ENCODE assay signal across 8 mouse cellular contexts in the genomic region with DNA sequence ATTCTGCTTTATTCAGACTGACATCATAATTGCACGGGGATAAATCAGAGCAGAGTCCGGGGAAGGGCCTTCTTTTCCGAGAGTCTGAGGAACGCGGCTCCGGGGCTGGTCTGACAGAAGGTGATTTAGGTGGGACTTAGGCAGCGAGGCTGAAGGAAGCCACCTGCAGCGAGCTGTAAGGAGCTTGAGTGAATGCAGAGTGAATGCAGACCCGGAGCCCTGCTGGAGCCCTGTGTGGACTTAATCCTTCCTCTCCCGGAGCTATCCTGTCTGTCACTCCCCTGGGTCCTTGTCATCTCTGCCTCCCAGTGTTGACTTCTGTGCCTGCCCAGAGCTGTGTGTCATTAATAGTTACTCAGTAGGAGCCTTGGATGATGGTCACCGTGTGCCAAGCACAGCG. TPM values are rescaled to one million over a fixed set of nuclear protein-coding genes. Genes with fewer than 3 reads are reported as not detected.
DNase-seq lines count a peak whose midpoint lies in the region; ATAC-seq and TF ChIP-seq lines count a peak whose summit lies in the region.
"Had no signal": no experiment of that assay in that cellular context is flagged by ENCODE, and none has a peak within 500 bp of the region (broad histone marks: within the 10 kb centered on the region; RNA-seq: fewer than 3 reads in every experiment).

No protein-coding gene starts in this region.

- no peak for TF ChIP-seq EP300 in stomach, postnatal 0 days (optimal IDR thresholded peaks at IDR 0.05)

- WGBS in embryonic facial prominence, embryonic 14.5 days, result 10% methylated on average over 11 of the region's 12 CpGs
- 2% methylated on average over 12 of the region's 12 CpGs for WGBS in limb, embryonic 11.5 days
- 19% methylated on average over 12 of the region's 12 CpGs for WGBS in stomach, postnatal 0 days

- 0 out of 2 replicates have a peak, but pooled peaks have one; percentile 12 for ATAC-seq in embryonic facial prominence, embryonic 14.5 days (ENCODE audit: low read depth)
- ATAC-seq in limb, embryonic 11.5 days (ENCODE audit: insufficient number of reproducible peaks, low FRiP score, low TSS enrichment, low read depth), result peak; percentile 49; the same call in 1 of the 2 replicates
- 0 out of 2 replicates have a peak, but pooled peaks have one; percentile 14 for ATAC-seq in stomach, postnatal 0 days (ENCODE audit: low FRiP score, low TSS enrichment)
- ATAC-seq: Patski had no signal

- DNase-seq in left cerebral cortex, postnatal 4 days, result peak; percentile 21
- DNase-seq in left cerebral cortex, postnatal 36 days (ENCODE audit: low spot score in 2 of 2), result no peak
- DNase-seq in embryonic facial prominence, embryonic 14.5 days (ENCODE audit: low spot score), result peak; percentile 40
- DNase-seq in limb, embryonic 11.5 days (ENCODE audit: low spot score), result peak; percentile 76
- no peak for DNase-seq in stomach, postnatal 0 days (ENCODE audit: low spot score)
- no peak for DNase-seq in right cerebral cortex, postnatal 36 days (ENCODE audit: low spot score in 2 of 2)
- no peak for DNase-seq in heart, adult 11 months

- peaks cover 40% of the 10 kb centered on the region for H3K4me1 ChIP-seq in embryonic facial prominence, embryonic 14.5 days (ENCODE audit: control insufficient read depth, insufficient read depth, low read length)
- H3K4me1 ChIP-seq in limb, embryonic 11.5 days (ENCODE audit: control insufficient read depth, insufficient read depth, low read length), result peaks cover 47% of the 10 kb centered on the region
- H3K4me1 ChIP-seq in stomach, postnatal 0 days (replicated peaks; ENCODE audit: control insufficient read depth, insufficient read depth), result peaks cover 11% of the 10 kb centered on the region

- no peak for TF ChIP-seq CTCF in stomach, postnatal 0 days (IDR thresholded peaks at IDR 0.05; ENCODE audit: low read depth)

- H3K36me3 ChIP-seq in embryonic facial prominence, embryonic 14.5 days (ENCODE audit: control insufficient read depth, insufficient read depth, low read length), result peaks cover 10% of the 10 kb centered on the region
- no peaks in the 10 kb centered on the region; the same call in 1 of the 2 replicates for H3K36me3 ChIP-seq in limb, embryonic 11.5 days (ENCODE audit: control insufficient read depth, insufficient read depth, low read length)
- H3K36me3 ChIP-seq in stomach, postnatal 0 days (ENCODE audit: control insufficient read depth, insufficient read depth, low read length), result no peaks in the 10 kb centered on the region

- intact Hi-C loops in left cerebral cortex, postnatal 4 days (cut with DNase I), result no loop called here
- intact Hi-C loops in left cerebral cortex, postnatal 36 days (cut with DNase I), result no loop called here

- H3K9me3 ChIP-seq in embryonic facial prominence, embryonic 14.5 days (ENCODE audit: control insufficient read depth, low read length), result no peaks in the 10 kb centered on the region
- no peaks in the 10 kb centered on the region for H3K9me3 ChIP-seq in limb, embryonic 11.5 days (ENCODE audit: control insufficient read depth, low read length)
- no peaks in the 10 kb centered on the region for H3K9me3 ChIP-seq in stomach, postnatal 0 days (ENCODE audit: control insufficient read depth, low read length)

- no peak overlapping the region for H3K27ac ChIP-seq in embryonic facial prominence, embryonic 14.5 days (replicated peaks; ENCODE audit: low read depth, low read length)
- no peak overlapping the region for H3K27ac ChIP-seq in limb, embryonic 11.5 days (replicated peaks; ENCODE audit: low read depth, low read length)
- no peak overlapping the region for H3K27ac ChIP-seq in stomach, postnatal 0 days (replicated peaks)

- H3K4me3 ChIP-seq in embryonic facial prominence, embryonic 14.5 days (ENCODE audit: low read depth, low read length), result no peak overlapping the region
- H3K4me3 ChIP-seq in limb, embryonic 11.5 days (ENCODE audit: low read depth, low read length), result no peak overlapping the region
- no peak overlapping the region for H3K4me3 ChIP-seq in stomach, postnatal 0 days (ENCODE audit: low read depth, low read length)

- H3K9ac ChIP-seq in embryonic facial prominence, embryonic 14.5 days (ENCODE audit: low read depth, low read length), result no peak overlapping the region
- H3K9ac ChIP-seq in limb, embryonic 11.5 days (ENCODE audit: low read length), result no peak overlapping the region
- H3K9ac ChIP-seq in stomach, postnatal 0 days (ENCODE audit: low read length), result no peak overlapping the region

- 0 out of 2 replicates have a peak overlapping the region, but pooled peaks have one; percentile 10 for H3K4me2 ChIP-seq in embryonic facial prominence, embryonic 14.5 days (ENCODE audit: low read depth, low read length)
- peak overlapping the region; percentile 2; the same call in 1 of the 2 replicates for H3K4me2 ChIP-seq in limb, embryonic 11.5 days (ENCODE audit: low read depth, severe bottlenecking)
- H3K4me2 ChIP-seq in stomach, postnatal 0 days (replicated peaks; ENCODE audit: low read depth), result no peak overlapping the region

- H3K27me3 ChIP-seq in embryonic facial prominence, embryonic 14.5 days (replicated peaks; ENCODE audit: control insufficient read depth, insufficient read depth, low read length), result no peaks in the 10 kb centered on the region
- H3K27me3 ChIP-seq in limb, embryonic 11.5 days (ENCODE audit: control insufficient read depth, insufficient read depth, low read length), result no peaks in the 10 kb centered on the region
- H3K27me3 ChIP-seq in stomach, postnatal 0 days (ENCODE audit: control insufficient read depth, insufficient read depth, low read length), result no peaks in the 10 kb centered on the region
- H3K27me3 ChIP-seq: Patski had no signal

RNA-seq across cellular contexts. Expression of a gene that starts 32.8 kb away (rescaled TPM):
- total RNA-seq in left cerebral cortex, postnatal 4 days (2021), result 10 to 100 TPM; 12.6 to 15.2 TPM
- 10 to 100 TPM; 13.7 to 25.6 TPM for total RNA-seq in left cerebral cortex, postnatal 36 days (2021)
- 9.7 and 12.4 TPM in 2 replicates for polyA plus RNA-seq in embryonic facial prominence, embryonic 14.5 days (2014; fragmentation: Nextera tagmentation; extraction: Ambion mirVana)
- 19.0 and 22.7 TPM in 2 replicates for polyA plus RNA-seq in limb, embryonic 11.5 days (2014; fragmentation: Nextera tagmentation; extraction: Ambion mirVana)
- 1.8 and 1.9 TPM in 2 replicates for polyA plus RNA-seq in stomach, postnatal 0 days (2015; fragmentation: Nextera tagmentation; extraction: Ambion mirVana)

Comparison
In these comparisons a context has a peak if more than half of its experiments do, and no peak if none do; other contexts are left out.
1. DNase-seq: peak in left cerebral cortex, postnatal 4 days (single experiment), embryonic facial prominence, embryonic 14.5 days (single experiment) and limb, embryonic 11.5 days (single experiment); none in left cerebral cortex, postnatal 36 days (0 of 2), stomach, postnatal 0 days (single experiment), right cerebral cortex, postnatal 36 days (0 of 2) and heart, adult 11 months (single experiment).
2. Peak in every context shown above with its lines, with median percentiles within 50 percentile points of each other: ATAC-seq.